Mouse (Mus musculus) spleen, adult 2 months (tissue): ENCODE measurements around the gene Zscan26. TPM values are rescaled to one million over a fixed set of nuclear protein-coding genes. Genes with fewer than 3 reads are reported as not detected.
"Not testable (repeated sequence)": the region's sequence is repeated elsewhere in the genome, so short reads cannot be mapped to it uniquely, and the experiment has no call there.

Experiments
- DNase-seq, 2 experiments: peaks; one replicate each; pipeline versions ENCODE4 v3.0.0 to v3.0.0-alpha.2; 2012 to 2021; ENCODE audit warnings: low spot score in 2 of 2, low read depth in 1 of 2
- H3K27ac ChIP-seq: fragments of 200-500 bp; 2 replicates; pipeline ENCODE4 v1.5.1; 2012; ENCODE audit warnings: low read length, inconsistent platforms; ENCODE audit not compliant: insufficient read depth
- H3K27me3 ChIP-seq: fragments of 200-500 bp; 2 replicates; pipeline ENCODE4 v1.6.1; 2012; ENCODE audit warnings: mild to moderate bottlenecking, moderate library complexity, low read length, inconsistent platforms; ENCODE audit not compliant: control insufficient read depth, insufficient read depth
- H3K36me3 ChIP-seq: fragments of 200-500 bp; 2 replicates; pipeline ENCODE4 v1.6.1; 2012; ENCODE audit warnings: mild to moderate bottlenecking, low read length, inconsistent platforms; ENCODE audit not compliant: control insufficient read depth, insufficient read depth
- H3K4me1 ChIP-seq: fragments of 200-500 bp; 2 replicates; pipeline ENCODE4 v1.6.1; 2011; ENCODE audit warnings: inconsistent platforms; ENCODE audit not compliant: control insufficient read depth, insufficient read depth, insufficient read length
- H3K4me3 ChIP-seq: fragments of 200-500 bp; 2 replicates; pipeline ENCODE4 v1.5.1; 2011; ENCODE audit warnings: mild to moderate bottlenecking, inconsistent platforms; ENCODE audit not compliant: insufficient read depth, insufficient read length; ENCODE audit errors: extremely low read depth
- CTCF ChIP-seq: fragments of 200-500 bp; IDR thresholded peaks from 2 replicates; pipeline ENCODE4 v1.5.1; 2011; ENCODE audit warnings: mild to moderate bottlenecking, inconsistent platforms; ENCODE audit not compliant: insufficient read depth, insufficient read length, insufficient replicate concordance; ENCODE audit errors: extremely low read depth
- POLR2A ChIP-seq: fragments of 200-500 bp; IDR thresholded peaks from 2 replicates; pipeline ENCODE4 v1.6.1; 2011; ENCODE audit warnings: low read depth, low read length, inconsistent platforms
- WGBS: fragments of 180-500 bp; shearing (Covaris S2); methylation state at CpG from one replicate; pipeline ENCODE4 v1.1.7; 2018; 5-methylcytosine and 5-hydroxymethylcytosine counted together
- polyA plus RNA-seq: library from polyadenylated mRNA; depleted of rRNA; stranded (reverse); fragments of >200 nt; gene quantifications from 2 replicates; pipeline ENCODE4 v1.2.3, GENCODE M21; 2012; rRNA removed

Zscan26 gene
- polyA plus RNA-seq = 6.7 and 8.5 TPM in 2 replicates

DNA sequence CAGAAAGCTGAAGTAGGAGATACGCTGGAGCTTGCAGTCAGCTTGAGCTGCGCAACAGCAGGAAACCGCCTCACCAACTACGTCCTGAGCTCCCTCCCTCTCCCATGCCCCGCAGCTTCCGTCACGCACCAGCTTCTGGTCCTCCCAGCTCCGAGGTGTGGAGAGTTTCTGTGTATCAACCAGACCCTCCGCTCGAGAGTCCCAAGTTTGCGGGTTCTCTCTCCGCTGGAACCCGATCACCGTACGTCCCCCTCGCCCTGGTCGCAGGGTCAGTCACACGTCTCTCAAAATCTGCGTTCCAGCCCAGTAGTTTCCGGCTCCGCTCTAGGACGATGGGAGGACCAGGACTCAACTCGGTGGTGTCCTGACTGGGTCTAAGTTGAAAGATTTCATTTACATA is at the start of gene Zscan26:
Gene Zscan26, minus strand, starts transcription at position 282 of the 400 bp plus-strand sequence.
- under 1% methylated on average over 23 of the region's 23 CpGs for WGBS
- peak within 1 kb of the TSS; percentile 75 for H3K27ac ChIP-seq
- peak; percentile 69 to 76 for DNase-seq

GRCm38 (mm10) chr13:21502296-21502695 is 48.8 kb upstream of the Zscan26 start:
- no peak overlapping the region for H3K4me3 ChIP-seq
- no peak for DNase-seq
- no peaks in the 10 kb centered on the region for H3K4me1 ChIP-seq
- 84% methylated on average over 5 of the region's 5 CpGs for WGBS
- no peaks in the 10 kb centered on the region for H3K27me3 ChIP-seq
- no peak for TF ChIP-seq CTCF
- TF ChIP-seq POLR2A = no peak
- no peaks in the 10 kb centered on the region for H3K36me3 ChIP-seq
- H3K27ac ChIP-seq = no peak overlapping the region

More for the DNA sequence above, at the start of gene Zscan26:
- Histone ChIP-seq H3K4me1 (0 out of 2 replicates have a peak, but pooled peaks cover 2% of the 10 kb centered on the region), H3K36me3 (peaks cover 8% of the 10 kb centered on the region), H3K4me3 (peak within 1 kb of the TSS; percentile 92), H3K27me3 (no peaks in the 10 kb centered on the region)
- peak; percentile 27; the same call in 1 of the 2 replicates for TF ChIP-seq POLR2A
- TF ChIP-seq CTCF = no peak

- 96% methylated on average over 17 of the region's 17 CpGs for WGBS
Observed at GRCm38 (mm10) chr13:21501182-21501581, 47.7 kb upstream of the Zscan26 start, which contains the start of gene Gm11273. Gene Gm11273, minus strand, starts transcription at chr13:21501418.

DNA sequence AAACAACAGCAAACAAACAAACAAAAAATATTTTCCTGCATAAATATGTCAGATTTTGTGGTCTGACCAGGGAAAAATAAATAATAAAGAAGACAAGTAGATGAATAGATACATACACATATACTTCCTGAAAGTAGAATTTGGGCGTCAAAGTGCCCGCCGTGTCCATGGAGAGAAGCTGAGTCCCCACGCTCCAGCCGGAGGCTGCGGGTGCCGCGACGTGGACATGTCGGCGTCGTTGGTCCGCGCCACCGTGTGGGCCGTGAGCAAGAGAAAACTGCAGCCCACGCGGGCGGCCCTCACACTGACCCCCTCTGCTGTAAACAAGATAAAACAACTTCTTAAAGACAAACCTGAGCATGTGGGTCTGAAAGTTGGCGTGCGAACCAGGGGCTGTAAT is 41.5 kb upstream of the Zscan26 start, which contains the start of gene AK157302:
Gene AK157302, plus strand, starts transcription at position 144 of the 400 bp plus-strand sequence.
- H3K27ac ChIP-seq = no peak within 1 kb of the TSS
- H3K4me1 ChIP-seq = no peaks in the 10 kb centered on the region
- 93% methylated on average over 21 of the region's 21 CpGs for WGBS
- no peak within 1 kb of the TSS for H3K4me3 ChIP-seq
- H3K36me3 ChIP-seq = no peaks in the 10 kb centered on the region
- TF ChIP-seq CTCF (no peak), POLR2A (no peak)
- DNase-seq = no peak
- H3K27me3 ChIP-seq = no peaks in the 10 kb centered on the region

More at GRCm38 (mm10) chr13:21501182-21501581, 47.7 kb upstream of the Zscan26 start, which contains the start of gene Gm11273:
- not testable (repeated sequence) for H3K4me3 ChIP-seq, H3K36me3 ChIP-seq, H3K27me3 ChIP-seq, H3K4me1 ChIP-seq, DNase-seq, H3K27ac ChIP-seq

- Histone ChIP-seq H3K36me3 (no peaks in the 10 kb centered on the region), H3K4me3 (no peak overlapping the region), H3K4me1 (no peaks in the 10 kb centered on the region), H3K27ac (no peak overlapping the region), H3K27me3 (no peaks in the 10 kb centered on the region)
- 95% methylated on average over 5 of the region's 5 CpGs for WGBS
- TF ChIP-seq CTCF (no peak), POLR2A (no peak)
- no peak for DNase-seq
Observed at GRCm38 (mm10) chr13:21492847-21493246, 39.3 kb upstream of the Zscan26 start.

- H3K4me3 ChIP-seq = no peak overlapping the region
- H3K36me3 ChIP-seq = no peaks in the 10 kb centered on the region
- H3K4me1 ChIP-seq = no peaks in the 10 kb centered on the region
- H3K27ac ChIP-seq = no peak overlapping the region
- no peaks in the 10 kb centered on the region for H3K27me3 ChIP-seq
- no peak for DNase-seq
- WGBS = 87% methylated on average over 1 of the region's 1 CpGs
- TF ChIP-seq POLR2A (no peak), CTCF (no peak)
Observed at GRCm38 (mm10) chr13:21486881-21487280, 33.4 kb upstream of the Zscan26 start.

GRCm38 (mm10) chr13:21478759-21479670 is 25.5 kb upstream of the Zscan26 start, which contains the start of the genes Zkscan4 and Gm10065:
Gene Zkscan4, plus strand, starts transcription at chr13:21478907.
Gene Gm10065, minus strand, starts transcription at chr13:21479441.
- 6% methylated on average over 31 of the region's 31 CpGs for WGBS
- not testable (repeated sequence) for H3K36me3 ChIP-seq, H3K27me3 ChIP-seq, DNase-seq, H3K4me1 ChIP-seq
- Histone ChIP-seq H3K4me3 (peak within 1 kb of the TSS; percentile 48), H3K27ac (0 out of 2 replicates have a peak within 1 kb of the TSS, but pooled peaks have one; percentile 5)
